Mouse (Mus musculus) lung, postnatal 14 days (tissue): ENCODE measurements around the gene Cyp4v3.

Experiments used
- DNase-seq: peaks from one replicate; pipeline ENCODE4 v3.0.0; 2021

Cyp4v3 gene

DNA sequence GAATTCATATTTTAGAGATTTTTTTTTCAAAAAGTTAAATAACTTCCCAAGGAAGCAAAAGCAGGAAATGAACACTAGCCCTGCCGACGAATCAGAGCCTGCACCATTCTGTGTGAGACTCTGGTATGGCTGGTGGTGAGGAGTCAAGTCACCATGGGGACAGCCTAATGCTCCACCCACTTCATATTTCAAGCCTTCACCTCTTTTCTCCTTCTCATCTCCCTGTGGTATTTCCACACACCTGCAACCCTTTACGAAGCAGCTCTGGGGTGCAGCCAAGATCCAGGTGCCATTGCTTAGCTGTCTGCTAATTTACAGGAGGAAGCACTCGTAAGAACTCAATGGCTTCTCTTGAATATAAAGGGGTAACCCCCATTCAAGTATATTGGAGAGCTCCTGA is 22.0 kb downstream of the Cyp4v3 start:
- DNase-seq: no peak

DNA sequence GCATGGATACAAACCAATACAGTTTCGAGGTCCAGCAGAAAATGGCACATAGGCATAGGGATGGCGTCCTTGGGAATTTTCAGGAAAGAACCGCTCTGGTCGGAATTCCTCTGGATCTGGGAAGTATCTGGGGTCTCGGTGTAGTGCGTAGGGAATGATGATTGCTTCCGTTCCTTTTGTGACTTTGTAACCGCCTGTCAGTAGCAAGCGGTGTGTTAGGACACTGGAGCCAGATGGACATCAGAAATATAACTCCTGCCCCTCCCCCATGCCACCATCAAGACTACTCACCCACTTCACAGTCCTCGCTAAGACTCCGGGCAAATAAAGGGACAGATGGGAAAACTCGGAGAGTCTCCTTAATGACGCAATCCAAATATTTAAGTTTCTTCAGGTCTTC is 24.6 kb downstream of the Cyp4v3 start, which contains the start of gene Gm45753:
TSS of gene Gm45753 (minus strand) at position 101 of the 400 bp plus-strand sequence.
- no peak for DNase-seq

DNA sequence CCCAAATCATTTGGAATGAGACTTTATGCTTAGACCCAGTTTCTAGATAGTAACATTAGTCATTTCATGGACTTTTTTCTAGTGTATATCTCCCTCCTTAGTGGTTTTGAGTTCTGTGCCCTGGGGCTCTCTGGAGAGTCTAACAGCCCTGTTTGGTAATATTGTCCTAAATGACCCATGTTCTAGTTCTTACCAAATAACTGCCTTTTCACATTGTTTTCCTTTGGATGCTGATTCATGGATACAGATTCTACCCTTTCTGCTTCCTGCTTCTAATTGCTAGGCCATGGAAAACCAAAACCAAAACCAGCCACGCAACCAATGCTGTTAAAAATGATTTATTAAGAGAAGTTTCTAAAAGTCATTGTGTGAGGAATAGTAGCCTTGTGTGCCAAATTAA is 27.5 kb downstream of the Cyp4v3 start:
- no peak for DNase-seq

DNA sequence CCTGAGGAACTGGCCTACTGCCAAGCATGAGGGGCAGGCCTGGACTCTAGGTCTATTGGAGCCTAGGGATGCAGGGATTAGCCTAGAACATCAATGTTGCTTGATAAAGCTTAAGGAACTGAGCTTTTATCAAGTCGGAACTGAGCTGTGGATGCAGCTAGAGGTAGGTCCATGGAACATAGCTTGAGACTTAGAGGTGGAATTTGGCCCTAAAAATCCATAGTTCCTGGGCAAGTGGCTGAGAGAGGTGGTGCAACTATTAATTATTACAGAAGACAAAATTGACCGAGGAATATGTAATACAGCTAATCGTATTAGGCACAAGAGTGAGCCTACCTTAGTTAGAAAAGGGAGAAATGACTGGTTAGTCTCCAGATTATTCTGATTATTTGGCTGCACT is 28.7 kb downstream of the Cyp4v3 start:
- no peak for DNase-seq

DNA sequence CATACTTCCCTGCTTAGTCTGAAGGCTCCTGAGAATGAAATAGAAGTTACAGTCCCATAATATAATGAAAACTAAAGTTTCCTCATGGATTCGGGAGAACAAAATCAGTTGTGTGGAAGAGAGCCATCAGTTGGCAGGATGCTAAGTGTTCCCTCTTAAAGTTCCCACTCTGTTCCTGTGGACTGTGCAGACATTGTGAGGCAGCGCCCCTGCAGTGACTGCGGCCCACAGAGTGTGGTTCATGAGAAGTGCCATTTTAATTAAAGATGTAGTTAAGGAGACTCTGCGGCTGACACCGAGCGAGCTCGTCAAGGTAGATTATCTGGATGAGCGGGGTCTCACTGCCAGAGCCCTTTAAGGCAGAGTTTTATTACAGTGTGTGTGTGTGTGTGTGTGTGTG is 30.6 kb downstream of the Cyp4v3 start:
- DNase-seq: no peak

DNA sequence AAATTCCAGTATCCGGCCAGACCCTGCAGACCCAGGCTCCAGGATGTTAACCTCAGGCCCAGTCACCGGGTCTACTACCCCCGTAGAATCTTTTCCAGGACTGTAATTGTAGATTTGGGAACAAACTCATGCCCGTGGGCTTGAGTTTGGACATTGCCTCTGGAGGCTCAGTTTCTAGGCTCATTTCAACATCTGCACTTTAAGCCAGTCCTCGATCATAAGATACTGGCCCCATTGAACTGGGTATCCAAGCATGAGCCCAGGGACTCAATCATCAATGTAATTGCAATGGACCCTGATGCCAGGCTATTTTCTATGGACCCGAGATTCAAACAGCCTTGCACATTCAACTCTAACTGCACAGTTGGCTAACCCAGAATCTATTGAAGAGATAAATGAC is 37.7 kb downstream of the Cyp4v3 start:
- no peak for DNase-seq

DNA sequence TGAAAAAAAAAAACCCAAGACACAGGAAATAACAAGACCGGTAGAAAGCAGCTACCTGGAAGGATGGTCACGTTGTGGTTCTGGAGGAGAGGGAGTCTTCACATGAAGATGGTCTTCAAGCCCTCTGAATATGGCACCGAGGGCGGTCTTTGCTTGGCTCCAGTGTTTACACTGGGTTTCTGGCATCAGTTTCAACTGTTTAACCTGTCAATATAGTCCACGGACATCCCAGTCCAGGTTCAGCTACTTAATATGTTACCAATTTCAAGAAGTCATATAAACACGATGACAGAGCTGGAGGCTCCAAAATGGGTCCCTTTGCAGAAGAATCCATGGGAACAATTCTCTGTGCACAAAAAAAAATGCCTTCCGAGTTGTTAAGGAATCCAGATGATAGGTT is 38.3 kb downstream of the Cyp4v3 start, which contains the start of gene Klkb1:
TSS of gene Klkb1 (minus strand) at position 173 of the 400 bp plus-strand sequence.
- no peak for DNase-seq

DNA sequence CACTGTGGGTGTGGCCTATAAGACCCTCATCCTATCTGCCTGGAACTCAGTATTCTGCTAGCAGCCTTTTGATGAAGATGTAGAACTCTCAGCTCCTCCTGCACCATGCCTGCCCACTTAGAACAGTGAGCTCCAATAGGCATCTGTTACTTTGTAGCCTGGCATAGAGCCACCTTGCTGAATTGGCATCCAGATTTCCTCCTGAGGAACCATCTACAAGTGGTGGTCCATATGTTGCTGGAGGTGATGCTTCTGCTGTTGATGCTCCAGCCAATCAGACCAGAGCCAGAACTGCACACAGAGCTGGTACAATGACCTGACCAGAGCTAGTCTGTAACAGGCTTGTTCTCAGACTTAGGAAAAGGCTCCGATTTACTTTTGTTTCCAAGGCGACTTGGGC is 41.2 kb downstream of the Cyp4v3 start:
- no peak for DNase-seq

DNA sequence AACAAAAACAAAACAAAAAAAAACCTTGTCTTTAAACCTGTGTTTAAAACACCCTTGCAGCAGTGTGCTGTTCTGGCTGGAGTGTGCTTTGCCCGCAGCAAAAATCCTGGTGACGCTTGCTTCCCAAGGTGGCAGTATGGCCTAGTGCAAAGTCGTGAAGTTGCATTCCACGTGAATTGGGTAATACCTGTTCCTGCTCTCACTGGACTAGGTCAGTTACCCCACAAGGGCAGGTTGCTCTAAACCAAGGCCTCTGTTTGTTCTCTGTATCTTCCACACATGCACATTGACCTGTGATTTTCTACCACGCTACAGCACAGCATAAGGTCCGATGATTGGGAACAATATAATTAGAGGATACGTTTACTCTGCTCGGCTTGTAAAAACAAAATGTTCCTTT is 51.4 kb downstream of the Cyp4v3 start:
- peak; percentile 11 for DNase-seq

DNA sequence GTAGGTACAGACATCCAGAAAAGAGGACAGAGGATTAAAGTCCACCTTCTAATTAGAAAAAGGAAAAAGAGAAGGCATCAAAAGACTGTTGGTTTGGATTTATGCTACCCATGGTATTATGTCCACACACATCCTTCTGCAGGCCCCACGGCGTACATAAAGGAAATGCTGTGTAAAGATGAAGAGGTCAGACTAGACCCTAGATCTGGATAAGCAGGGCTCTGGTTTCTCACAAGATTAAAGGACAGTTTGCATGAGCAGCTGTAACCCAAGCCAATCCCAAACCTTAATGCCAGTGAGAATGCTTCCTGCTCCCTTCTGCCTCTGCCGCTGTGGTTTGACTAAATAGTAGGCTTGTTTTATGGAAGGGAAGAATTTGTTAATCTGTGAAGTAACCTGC is 55.6 kb downstream of the Cyp4v3 start:
- DNase-seq: no peak

DNA sequence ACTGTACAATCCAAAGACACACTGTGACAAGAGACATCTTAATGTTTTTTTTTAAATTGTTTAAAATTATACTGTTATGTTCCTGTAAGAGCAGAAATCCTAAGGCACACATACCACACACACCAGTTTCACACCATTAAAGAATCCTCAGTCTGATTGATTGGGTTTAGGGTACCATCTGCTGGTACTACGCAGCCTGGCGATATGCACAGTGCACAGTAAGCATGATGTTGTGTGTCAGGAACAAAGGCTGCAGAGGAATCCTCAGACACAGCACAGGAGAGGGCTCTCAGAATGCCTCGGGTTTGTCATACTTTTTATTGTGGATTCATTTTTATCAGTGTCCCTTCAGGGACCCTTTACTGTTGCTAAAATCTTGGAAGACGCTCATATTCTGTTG is 58.7 kb downstream of the Cyp4v3 start:
- DNase-seq: no peak

DNA sequence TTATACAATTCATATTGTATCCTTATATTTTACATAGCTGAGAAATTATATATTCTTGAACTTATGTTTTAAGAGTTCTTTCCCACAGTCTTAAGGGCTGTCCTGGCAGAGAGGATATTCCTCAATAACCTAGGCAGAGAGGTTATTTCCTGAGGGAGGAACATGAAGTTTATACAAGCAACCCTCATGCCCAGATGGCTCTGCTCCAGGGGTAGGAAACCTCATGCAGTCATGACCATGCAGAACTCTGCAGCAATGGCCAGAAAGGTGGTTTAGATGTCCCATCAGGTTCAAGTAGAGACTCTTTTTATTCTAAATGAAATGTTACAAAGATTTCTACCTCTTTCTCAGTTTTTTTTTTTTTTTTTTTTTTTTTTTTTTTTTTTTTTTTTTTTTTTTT is 64.0 kb downstream of the Cyp4v3 start:
- peak; percentile 10 for DNase-seq

DNA sequence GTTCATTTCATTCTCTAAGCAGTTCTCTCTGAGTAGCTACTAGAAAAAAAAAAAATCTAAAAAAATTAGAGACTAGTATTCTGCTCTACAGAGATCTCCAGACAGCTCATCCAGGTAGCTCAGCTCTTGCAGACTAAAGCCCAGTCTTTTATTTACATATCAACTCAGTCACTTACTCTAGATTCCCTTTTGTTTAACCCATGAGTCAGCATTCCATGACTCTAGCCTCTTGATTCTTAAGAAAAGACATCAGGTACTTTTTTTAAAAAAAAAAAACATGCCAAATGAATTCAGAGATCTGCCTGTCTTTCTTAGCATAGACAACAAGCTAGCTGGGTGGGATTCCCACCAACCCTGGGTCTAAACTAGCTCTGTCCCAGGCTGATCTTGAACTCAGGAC is 64.5 kb downstream of the Cyp4v3 start:
- DNase-seq: no peak

DNA sequence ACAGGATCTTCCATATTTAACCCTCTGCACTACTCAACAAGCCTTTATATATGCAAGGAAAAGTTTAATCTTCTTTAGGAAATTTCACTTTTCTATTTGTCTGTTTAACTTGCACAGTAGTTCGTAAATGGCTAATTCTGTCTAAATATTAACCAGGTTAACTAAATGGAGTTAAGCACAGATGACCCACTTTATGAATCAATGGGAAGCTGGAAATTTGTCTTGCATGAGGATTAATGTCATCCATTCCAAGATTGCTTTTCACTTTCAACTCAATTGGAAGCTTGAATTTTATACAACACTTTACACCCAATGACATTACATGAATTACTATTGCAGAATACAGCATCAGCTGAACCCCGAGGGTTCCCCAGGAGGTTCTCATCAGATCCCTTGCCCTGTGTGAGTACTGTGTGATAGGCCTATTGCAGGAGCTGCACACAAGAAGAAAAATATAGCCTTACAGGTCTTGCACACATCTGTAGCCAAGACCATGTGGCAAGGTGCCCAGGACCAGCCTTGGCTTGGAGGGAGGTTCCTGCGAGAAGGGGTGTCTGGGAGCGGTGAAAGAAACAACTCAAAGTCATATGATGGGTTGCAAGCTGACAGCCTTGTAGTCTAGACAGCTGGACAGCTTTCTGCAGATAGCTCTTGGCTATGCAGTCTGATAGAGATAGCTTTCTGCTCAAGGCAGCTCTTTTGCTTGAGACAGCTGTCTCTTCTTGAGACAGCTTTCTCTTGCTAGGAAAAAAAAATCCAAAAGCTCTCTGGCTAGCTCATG is 65.2 kb downstream of the Cyp4v3 start:
- peak; percentile 17 for DNase-seq

DNA sequence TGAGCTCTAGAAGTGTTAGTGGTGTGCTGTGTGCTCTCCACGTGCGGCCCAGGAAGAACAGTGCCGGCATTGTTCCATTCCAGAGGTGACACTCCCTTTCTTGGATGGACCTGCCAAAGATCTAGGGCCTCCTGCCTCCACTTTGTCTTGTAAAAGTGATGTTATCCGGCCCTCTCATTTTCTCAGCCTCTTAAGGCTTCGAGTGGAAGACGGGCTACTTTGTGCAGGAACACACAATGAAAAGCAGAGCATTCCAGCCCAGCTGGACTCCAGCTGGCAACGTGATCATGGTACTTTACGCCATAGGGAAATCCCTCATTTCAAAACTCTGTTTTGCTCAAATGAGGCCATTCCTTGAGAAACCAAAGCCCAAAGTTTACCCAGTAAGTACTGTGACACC is 66.0 kb downstream of the Cyp4v3 start:
- DNase-seq: peak; percentile 13

DNA sequence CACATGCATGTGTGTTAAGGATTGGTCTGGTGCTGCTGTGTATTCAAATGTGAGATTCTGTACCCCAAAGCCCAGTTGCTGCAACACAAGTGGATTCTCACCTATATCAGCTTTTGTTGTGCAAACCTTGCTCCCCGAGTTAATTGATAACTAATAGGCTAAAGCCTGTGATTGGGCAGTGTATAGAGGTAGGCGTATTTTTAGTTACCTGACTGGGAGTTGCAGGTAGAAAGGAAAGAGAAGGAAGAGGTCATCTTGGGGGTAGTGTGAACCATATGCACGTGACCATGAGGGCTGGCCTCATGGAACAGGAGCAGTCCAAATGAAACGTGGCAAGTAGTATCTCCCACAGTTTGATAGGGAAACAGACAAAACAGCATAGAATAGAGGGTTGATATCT is 68.1 kb downstream of the Cyp4v3 start:
- DNase-seq: no peak

DNA sequence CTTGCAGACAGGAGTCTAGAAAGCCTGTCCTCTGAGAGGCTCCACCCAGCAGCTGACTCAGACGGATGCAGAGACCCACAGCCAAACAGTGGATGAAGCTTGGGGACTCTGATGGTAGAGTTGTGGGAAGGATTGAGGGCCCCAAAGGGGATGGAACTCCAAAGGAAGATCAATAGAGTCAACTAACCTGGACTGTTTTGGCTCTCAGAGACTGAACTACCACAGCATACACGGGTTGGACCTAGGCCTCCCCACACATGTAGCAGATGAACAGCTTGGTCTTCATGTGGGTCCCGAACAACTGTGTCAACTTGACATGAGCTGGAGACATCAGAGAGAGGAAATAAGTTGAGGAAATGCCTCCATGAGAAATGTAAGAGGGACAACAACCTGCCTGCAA is 70.2 kb downstream of the Cyp4v3 start:
- DNase-seq: no peak

DNA sequence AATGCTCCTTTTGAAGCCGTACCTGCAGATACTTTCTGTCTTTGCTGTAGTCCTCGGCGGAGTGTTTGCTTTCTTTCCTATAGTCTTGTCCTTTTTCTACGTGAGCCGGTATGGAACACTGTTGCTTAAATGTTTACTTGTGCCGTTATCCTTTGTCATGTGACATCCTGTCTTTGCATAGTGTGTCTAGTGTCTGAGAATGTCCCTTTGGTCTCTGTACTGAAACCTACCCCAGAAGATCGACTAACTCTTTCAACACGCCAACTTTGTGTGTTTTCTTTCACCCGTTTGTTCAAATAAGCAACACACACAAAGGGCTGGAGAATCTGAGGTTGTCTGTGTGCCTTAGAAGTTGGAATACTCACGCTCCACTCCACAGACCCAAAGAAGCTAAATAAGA is 71.1 kb downstream of the Cyp4v3 start, which contains the start of gene F11:
TSS of gene F11 (minus strand) at position 112 of the 400 bp plus-strand sequence.
- DNase-seq: no peak

DNA sequence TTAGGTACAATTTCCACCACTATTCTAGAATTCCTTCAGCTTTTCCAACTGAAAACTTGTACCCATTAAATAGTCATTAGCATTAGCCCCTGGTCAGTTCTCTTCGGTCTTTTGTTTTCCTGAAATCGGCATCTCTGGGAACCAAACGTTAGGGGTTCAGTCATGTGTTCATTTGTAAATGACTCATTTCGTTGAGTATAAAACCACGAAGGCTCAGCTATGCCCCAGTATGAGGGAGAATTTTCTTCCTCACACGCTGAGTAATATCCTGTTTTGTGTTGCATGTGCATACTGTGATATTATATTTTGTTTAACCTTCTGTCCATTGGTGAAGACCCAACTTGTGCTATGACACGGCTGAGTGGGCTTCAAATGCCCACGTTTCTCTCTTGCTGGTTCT is 74.6 kb downstream of the Cyp4v3 start:
- no peak for DNase-seq

DNA sequence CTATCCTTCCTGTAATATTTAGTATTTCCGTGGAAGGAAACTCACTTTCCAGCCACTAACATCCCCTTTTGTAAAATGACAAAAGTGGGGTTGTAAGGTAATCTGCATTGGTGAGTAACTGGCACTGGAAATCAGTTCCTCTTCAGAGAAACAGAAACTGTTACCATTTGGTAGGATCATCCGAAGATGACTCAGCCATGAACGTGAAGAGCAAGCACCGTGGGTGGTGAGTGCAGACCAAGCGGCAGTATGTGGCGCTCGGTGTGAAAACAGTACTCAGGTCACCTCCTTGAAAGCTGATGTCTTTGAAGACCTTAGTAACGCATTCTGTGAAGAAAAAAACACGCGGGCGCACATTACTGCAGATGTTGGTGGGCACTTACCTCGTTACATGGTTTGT is 78.0 kb downstream of the Cyp4v3 start:
- DNase-seq: no peak
